Mouse (Mus musculus): ENCODE data around the gene Sh3gl2.

The Sh3gl2 gene

GRCm38 (mm10) chr4:85232386-85233381 is 27.8 kb downstream of the Sh3gl2 start:
- no peak for DNase-seq

- no peak for DNase-seq
Measured at GRCm38 (mm10) chr4:85241675-85242074, 36.7 kb downstream of the Sh3gl2 start.

GRCm38 (mm10) chr4:85242562-85242961 is 37.6 kb downstream of the Sh3gl2 start:
- no peak for DNase-seq

- no peak for DNase-seq
Measured at GRCm38 (mm10) chr4:85248673-85249072, 43.7 kb downstream of the Sh3gl2 start.

GRCm38 (mm10) chr4:85250271-85250670 is 45.3 kb downstream of the Sh3gl2 start:
- no peak for DNase-seq

GRCm38 (mm10) chr4:85250786-85251185 is 45.9 kb downstream of the Sh3gl2 start:
- DNase-seq: no peak

GRCm38 (mm10) chr4:85255771-85256389 is 51.0 kb downstream of the Sh3gl2 start:
- no peak for DNase-seq

- no peak for DNase-seq
Measured at GRCm38 (mm10) chr4:85256461-85257202, 51.7 kb downstream of the Sh3gl2 start.

GRCm38 (mm10) chr4:85257771-85258341 is 52.9 kb downstream of the Sh3gl2 start:
- no peak for DNase-seq

- DNase-seq: no peak
Measured at GRCm38 (mm10) chr4:85260687-85261658, 56.0 kb downstream of the Sh3gl2 start.

- DNase-seq: no peak
Measured at GRCm38 (mm10) chr4:85262146-85262545, 57.2 kb downstream of the Sh3gl2 start.

- no peak for DNase-seq
Measured at GRCm38 (mm10) chr4:85262606-85263005, 57.7 kb downstream of the Sh3gl2 start.

- no peak for DNase-seq
Measured at GRCm38 (mm10) chr4:85267456-85267855, 62.5 kb downstream of the Sh3gl2 start.

- no peak for DNase-seq
Measured at GRCm38 (mm10) chr4:85272877-85273276, 68.0 kb downstream of the Sh3gl2 start.

- no peak for DNase-seq
Measured at GRCm38 (mm10) chr4:85273452-85273851, 68.5 kb downstream of the Sh3gl2 start.

- no peak for DNase-seq
Measured at GRCm38 (mm10) chr4:85283151-85283550, 78.2 kb downstream of the Sh3gl2 start.

GRCm38 (mm10) chr4:85289990-85290389 is 85.1 kb downstream of the Sh3gl2 start:
- no peak for DNase-seq

- no peak for DNase-seq
Measured at GRCm38 (mm10) chr4:85291296-85291695, 86.4 kb downstream of the Sh3gl2 start.

GRCm38 (mm10) chr4:85293368-85293767 is 88.4 kb downstream of the Sh3gl2 start:
- no peak for DNase-seq

- no peak for DNase-seq
Measured at GRCm38 (mm10) chr4:85300610-85301405, 95.9 kb downstream of the Sh3gl2 start.
